Mouse (Mus musculus) embryonic facial prominence, embryonic 12.5 days (tissue): ENCODE data around the gene Sprr3. TPM values are rescaled to one million over a fixed set of nuclear protein-coding genes. Genes with fewer than 3 reads are reported as not detected.
"Not testable (repeated sequence)": the region's sequence is repeated elsewhere in the genome, so short reads cannot be mapped to it uniquely, and the experiment has no call there.

Experiments
- ATAC-seq: fragments of 200-750 bp; cut with Nextera tagmentation; 2 replicates; pipeline ENCODE4 v1.8.0; 2017; ENCODE audit not compliant: insufficient number of reproducible peaks, insufficient read depth, low FRiP score, low TSS enrichment
- H3K27ac ChIP-seq: fragments of 300-500 bp; sonication (generic); 2 replicates; pipeline ENCODE4 v1.5.1; 2016; ENCODE audit warnings: mild to moderate bottlenecking
- H3K27me3 ChIP-seq: fragments of 300-500 bp; sonication (generic); 2 replicates; pipeline ENCODE4 v1.6.1; 2016; ENCODE audit warnings: mild to moderate bottlenecking, moderate library complexity
- H3K36me3 ChIP-seq: fragments of 300-500 bp; sonication (generic); 2 replicates; pipeline ENCODE4 v1.6.1; 2016; ENCODE audit warnings: mild to moderate bottlenecking
- H3K4me1 ChIP-seq: fragments of 300-500 bp; sonication (generic); 2 replicates; pipeline ENCODE4 v1.6.1; 2016
- H3K4me2 ChIP-seq: fragments of 300-500 bp; sonication (generic); replicated peaks from 2 replicates; pipeline ENCODE4 v1.6.1; 2016; ENCODE audit warnings: mild to moderate bottlenecking, moderate library complexity
- H3K4me3 ChIP-seq: fragments of 300-500 bp; sonication (generic); 2 replicates; pipeline ENCODE4 v1.5.1; 2016; ENCODE audit warnings: mild to moderate bottlenecking
- H3K9ac ChIP-seq: fragments of 300-500 bp; sonication (generic); 2 replicates; pipeline ENCODE4 v1.6.1; 2016; ENCODE audit warnings: mild to moderate bottlenecking, moderate library complexity
- H3K9me3 ChIP-seq: fragments of 300-500 bp; sonication (generic); 2 replicates; pipeline ENCODE4 v1.6.1; 2016; ENCODE audit warnings: mild to moderate bottlenecking, moderate library complexity
- WGBS: fragments of 180-500 bp; shearing (Covaris S2); methylation state at CpG from one replicate; pipeline ENCODE4 v1.1.7; 2016; 5-methylcytosine and 5-hydroxymethylcytosine counted together
- polyA plus RNA-seq: library from polyadenylated mRNA; unstranded; fragments of >200 nt; fragmentation: Nextera tagmentation; extraction: Ambion mirVana; gene quantifications from 2 replicates; pipeline ENCODE4 v1.2.1, GENCODE M21; 2016

Gene Sprr3
- not detected in 2 replicates for polyA plus RNA-seq

- ATAC-seq: no peak
- Histone ChIP-seq H3K9ac (no peak within 1 kb of the TSS), H3K27me3 (no peaks in the 10 kb centered on the region), H3K4me1 (no peaks in the 10 kb centered on the region), H3K36me3 (no peaks in the 10 kb centered on the region), H3K4me2 (no peak within 1 kb of the TSS), H3K4me3 (no peak within 1 kb of the TSS), H3K9me3 (no peaks in the 10 kb centered on the region), H3K27ac (no peak within 1 kb of the TSS)
- 64% methylated on average over 2 of the region's 2 CpGs for WGBS
Measured at GRCm38 (mm10) chr3:92458620-92459019, at the start of gene Sprr3. TSS of gene Sprr3 (minus strand) at chr3:92458720.

DNA sequence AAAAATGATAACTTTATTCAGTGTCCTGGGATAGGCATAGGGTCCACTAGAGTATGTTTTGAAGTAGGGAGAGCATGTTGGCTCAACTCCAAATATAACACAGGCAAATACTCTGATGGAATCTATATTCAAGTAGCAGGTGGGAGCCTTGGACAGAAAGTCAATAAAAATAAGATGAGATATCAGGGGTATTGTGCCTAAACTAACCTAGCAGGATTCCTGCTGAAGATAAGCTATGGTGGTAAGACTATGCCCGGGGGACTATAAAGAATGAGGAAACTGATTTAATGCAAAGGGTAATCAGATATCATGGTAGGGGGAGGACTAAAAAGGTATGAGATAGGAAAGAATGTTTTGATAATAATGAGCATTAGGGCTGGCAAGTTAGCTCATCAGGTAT, 49.7 kb upstream of the Sprr3 start:
- ATAC-seq: no peak
- H3K4me3 ChIP-seq: no peak overlapping the region
- no peaks in the 10 kb centered on the region for H3K36me3 ChIP-seq
- no peak overlapping the region for H3K9ac ChIP-seq
- 82% methylated on average over 1 of the region's 1 CpGs for WGBS
- H3K27me3 ChIP-seq: no peaks in the 10 kb centered on the region
- no peaks in the 10 kb centered on the region for H3K9me3 ChIP-seq
- no peaks in the 10 kb centered on the region for H3K4me1 ChIP-seq
- H3K4me2 ChIP-seq: no peak overlapping the region
- H3K27ac ChIP-seq: no peak overlapping the region

- Histone ChIP-seq H3K4me2 (no peak overlapping the region), H3K36me3 (no peaks in the 10 kb centered on the region), H3K9ac (no peak overlapping the region), H3K4me1 (no peaks in the 10 kb centered on the region), H3K27me3 (no peaks in the 10 kb centered on the region), H3K27ac (no peak overlapping the region), H3K4me3 (no peak overlapping the region), H3K9me3 (no peaks in the 10 kb centered on the region)
- ATAC-seq: no peak
Measured at GRCm38 (mm10) chr3:92503528-92503927, 45.0 kb upstream of the Sprr3 start.

DNA sequence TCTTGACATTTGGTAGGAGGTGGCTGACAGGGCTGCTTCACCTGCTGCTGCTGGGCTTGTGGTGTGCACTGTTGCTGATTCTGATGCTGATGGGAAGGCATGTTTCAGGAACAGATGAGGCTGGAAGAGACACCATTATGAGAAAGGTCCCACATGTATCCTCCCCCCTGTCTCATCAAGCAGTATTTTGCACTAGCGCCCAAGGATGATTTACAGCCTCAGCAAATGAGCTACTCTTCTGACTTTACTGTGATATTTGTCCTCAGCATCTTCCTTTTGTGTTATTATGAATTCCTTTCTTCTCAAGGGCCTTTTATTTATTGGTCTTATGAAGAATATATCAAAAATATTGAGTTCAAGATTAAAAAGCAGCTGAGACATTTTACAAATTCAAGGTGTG, 41.9 kb upstream of the Sprr3 start, which contains the start of gene Sprr4:
Gene Sprr4 (minus strand): TSS at position 101 of the 400 bp plus-strand sequence.
- Histone ChIP-seq H3K27me3 (no peaks in the 10 kb centered on the region), H3K4me3 (no peak within 1 kb of the TSS), H3K4me1 (no peaks in the 10 kb centered on the region), H3K9me3 (no peaks in the 10 kb centered on the region), H3K36me3 (no peaks in the 10 kb centered on the region), H3K27ac (no peak within 1 kb of the TSS), H3K9ac (no peak within 1 kb of the TSS), H3K4me2 (no peak within 1 kb of the TSS)
- 83% methylated on average over 1 of the region's 1 CpGs for WGBS
- no peak for ATAC-seq

DNA sequence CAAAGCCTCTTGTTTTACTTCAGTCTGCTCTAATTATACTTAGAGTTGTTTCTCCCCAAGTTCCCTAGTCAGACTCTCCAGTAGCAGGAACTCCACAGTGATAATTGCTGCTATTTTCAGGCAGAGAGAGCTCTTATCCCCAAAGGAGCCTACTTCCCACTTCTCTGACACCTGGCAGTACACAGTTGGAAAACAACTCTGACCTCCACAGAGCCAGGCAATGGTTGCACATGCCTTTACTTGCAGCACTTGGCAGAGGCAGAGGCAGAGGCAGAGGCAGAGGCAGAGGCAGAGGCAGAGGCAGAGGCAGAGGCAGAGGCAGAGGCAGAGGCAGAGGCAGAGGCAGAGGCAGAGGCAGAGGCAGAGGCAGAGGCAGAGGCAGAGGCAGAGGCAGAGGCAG, 31.7 kb upstream of the Sprr3 start:
- H3K9ac ChIP-seq, H3K27ac ChIP-seq, H3K36me3 ChIP-seq, H3K4me1 ChIP-seq, H3K4me2 ChIP-seq, ATAC-seq, H3K9me3 ChIP-seq, H3K4me3 ChIP-seq, H3K27me3 ChIP-seq: not testable (repeated sequence)

GRCm38 (mm10) chr3:92486307-92486706, 27.8 kb upstream of the Sprr3 start:
- 40% methylated on average over 1 of the region's 1 CpGs for WGBS
- H3K4me2 ChIP-seq: no peak overlapping the region
- no peak for ATAC-seq
- H3K9ac ChIP-seq: no peak overlapping the region
- H3K4me1 ChIP-seq: no peaks in the 10 kb centered on the region
- no peaks in the 10 kb centered on the region for H3K36me3 ChIP-seq
- H3K4me3 ChIP-seq: no peak overlapping the region
- no peaks in the 10 kb centered on the region for H3K27me3 ChIP-seq
- no peak overlapping the region for H3K27ac ChIP-seq
- no peaks in the 10 kb centered on the region for H3K9me3 ChIP-seq

DNA sequence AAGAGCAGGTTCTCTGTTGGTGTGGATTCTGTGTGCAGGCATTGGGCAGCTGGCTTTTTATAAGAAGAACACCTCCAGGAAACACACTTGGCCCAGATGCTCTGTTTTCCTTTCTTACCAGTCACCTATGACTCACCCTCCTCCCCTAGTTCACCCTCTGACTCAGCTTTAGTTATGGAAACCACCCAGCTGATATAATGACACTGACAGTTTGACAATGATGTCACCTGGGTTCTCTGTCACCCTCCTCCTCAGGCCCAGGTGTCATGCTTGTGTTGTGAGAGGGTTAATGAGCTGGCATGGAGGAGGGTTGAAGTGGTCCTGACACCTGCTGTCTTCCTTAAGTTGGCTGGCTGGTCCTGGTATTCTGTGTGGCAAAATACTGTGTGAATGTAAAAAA, 27.3 kb upstream of the Sprr3 start, which contains the start of gene Sprr1a:
Gene Sprr1a (minus strand): TSS at position 33 of the 400 bp plus-strand sequence.
- Histone ChIP-seq H3K27me3 (no peaks in the 10 kb centered on the region), H3K9me3 (no peaks in the 10 kb centered on the region), H3K4me3 (no peak within 1 kb of the TSS), H3K36me3 (no peaks in the 10 kb centered on the region), H3K27ac (no peak within 1 kb of the TSS), H3K9ac (no peak within 1 kb of the TSS), H3K4me2 (no peak within 1 kb of the TSS), H3K4me1 (no peaks in the 10 kb centered on the region)
- no peak for ATAC-seq

- not testable (repeated sequence) for H3K9ac ChIP-seq, H3K27me3 ChIP-seq, H3K4me3 ChIP-seq, H3K27ac ChIP-seq, H3K4me1 ChIP-seq, H3K4me2 ChIP-seq, H3K36me3 ChIP-seq, H3K9me3 ChIP-seq, ATAC-seq
Measured at GRCm38 (mm10) chr3:92481249-92481648, 22.7 kb upstream of the Sprr3 start.

- H3K9me3 ChIP-seq: no peaks in the 10 kb centered on the region
- no peaks in the 10 kb centered on the region for H3K4me1 ChIP-seq
- H3K4me3 ChIP-seq: no peak overlapping the region
- no peaks in the 10 kb centered on the region for H3K27me3 ChIP-seq
- no peak for ATAC-seq
- H3K4me2 ChIP-seq: no peak overlapping the region
- H3K9ac ChIP-seq: no peak overlapping the region
- 86% methylated on average over 2 of the region's 2 CpGs for WGBS
- H3K27ac ChIP-seq: no peak overlapping the region
- no peaks in the 10 kb centered on the region for H3K36me3 ChIP-seq
Measured at GRCm38 (mm10) chr3:92470111-92470510, 11.6 kb upstream of the Sprr3 start.

DNA sequence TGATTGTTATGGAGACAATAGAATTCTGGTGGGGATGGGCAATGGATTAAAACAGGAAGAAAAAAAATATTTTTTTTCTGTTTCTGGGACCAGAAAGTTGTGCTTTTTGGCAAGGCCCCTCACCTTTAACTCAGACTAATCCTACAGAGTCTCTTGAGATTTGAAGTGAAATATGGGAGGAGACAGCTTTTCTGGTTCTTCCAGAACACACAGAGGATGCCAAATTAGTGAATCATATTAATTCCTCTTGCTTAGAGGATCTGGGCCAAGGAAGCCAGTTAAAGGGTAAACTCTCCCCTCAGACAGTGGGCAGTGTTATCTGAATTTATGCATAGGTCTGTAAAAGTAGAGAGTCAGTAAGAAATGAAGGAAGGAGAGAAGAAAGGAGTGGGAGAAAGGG, 8.9 kb upstream of the Sprr3 start:
- Histone ChIP-seq H3K36me3 (no peaks in the 10 kb centered on the region), H3K9ac (no peak overlapping the region), H3K4me2 (no peak overlapping the region), H3K27ac (no peak overlapping the region), H3K27me3 (no peaks in the 10 kb centered on the region), H3K4me1 (no peaks in the 10 kb centered on the region), H3K4me3 (no peak overlapping the region), H3K9me3 (no peaks in the 10 kb centered on the region)
- ATAC-seq: no peak

- no peak for ATAC-seq
- Histone ChIP-seq H3K9me3 (no peaks in the 10 kb centered on the region), H3K36me3 (no peaks in the 10 kb centered on the region), H3K4me3 (no peak overlapping the region), H3K4me1 (no peaks in the 10 kb centered on the region), H3K4me2 (no peak overlapping the region), H3K27me3 (no peaks in the 10 kb centered on the region), H3K9ac (no peak overlapping the region), H3K27ac (no peak overlapping the region)
- WGBS: 81% methylated on average over 1 of the region's 1 CpGs
Measured at GRCm38 (mm10) chr3:92466576-92466975, 8.1 kb upstream of the Sprr3 start.

- Histone ChIP-seq H3K4me3 (no peak overlapping the region), H3K27me3 (no peaks in the 10 kb centered on the region), H3K36me3 (no peaks in the 10 kb centered on the region), H3K4me2 (no peak overlapping the region), H3K9ac (no peak overlapping the region), H3K9me3 (no peaks in the 10 kb centered on the region), H3K27ac (no peak overlapping the region), H3K4me1 (no peaks in the 10 kb centered on the region)
- WGBS: 83% methylated on average over 5 of the region's 5 CpGs
- ATAC-seq: no peak
Measured at GRCm38 (mm10) chr3:92455151-92455550, 3.4 kb downstream of the Sprr3 start.

DNA sequence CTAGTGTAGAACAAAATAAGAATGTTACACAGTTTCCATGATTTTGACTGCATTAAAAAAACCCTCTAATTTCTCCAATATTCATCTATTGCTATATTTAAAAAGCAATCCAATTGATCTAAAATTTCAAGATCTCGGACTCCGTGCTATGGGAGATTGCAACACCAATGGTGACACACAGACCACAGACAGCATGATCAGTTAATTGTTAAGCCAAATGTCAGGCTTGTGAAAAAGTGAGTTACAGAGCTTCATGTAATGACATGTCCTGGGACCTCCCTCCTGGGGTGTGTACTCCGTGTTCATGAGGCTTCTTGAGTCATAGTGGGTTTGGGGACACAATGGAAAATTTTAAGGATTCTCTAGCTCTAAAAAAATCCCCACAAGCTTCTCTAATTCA, 18.3 kb downstream of the Sprr3 start:
- H3K4me3 ChIP-seq: no peak overlapping the region
- H3K36me3 ChIP-seq: no peaks in the 10 kb centered on the region
- 85% methylated on average over 3 of the region's 3 CpGs for WGBS
- no peaks in the 10 kb centered on the region for H3K4me1 ChIP-seq
- no peak overlapping the region for H3K27ac ChIP-seq
- no peak overlapping the region for H3K4me2 ChIP-seq
- no peak for ATAC-seq
- no peaks in the 10 kb centered on the region for H3K9me3 ChIP-seq
- H3K9ac ChIP-seq: no peak overlapping the region
- H3K27me3 ChIP-seq: no peaks in the 10 kb centered on the region
